Mouse (Mus musculus) liver, embryonic 15.5 days (tissue): ENCODE measurements around the gene Ncoa3. TPM values are rescaled to one million over a fixed set of nuclear protein-coding genes. Genes with fewer than 3 reads are reported as not detected.

Experiments
- ATAC-seq: fragments of 200-750 bp; cut with Nextera tagmentation; 2 replicates; pipeline ENCODE4 v1.8.0; 2017; ENCODE audit warnings: moderate number of reproducible peaks, mild to moderate bottlenecking, moderate library complexity; ENCODE audit not compliant: insufficient read depth
- H3K27ac ChIP-seq: fragments of 300-500 bp; sonication (generic); replicated peaks from 2 replicates; pipeline ENCODE4 v1.5.1; 2015; ENCODE audit warnings: mild to moderate bottlenecking, inconsistent platforms
- H3K27me3 ChIP-seq: fragments of 300-500 bp; sonication (generic); 2 replicates; pipeline ENCODE4 v1.6.1; 2015; ENCODE audit warnings: mild to moderate bottlenecking, inconsistent platforms
- H3K36me3 ChIP-seq: fragments of 300-500 bp; sonication (generic); replicated peaks from 2 replicates; pipeline ENCODE4 v1.6.1; 2015; ENCODE audit warnings: moderate library complexity, mild to moderate bottlenecking, inconsistent platforms
- H3K4me1 ChIP-seq: fragments of 300-500 bp; sonication (generic); replicated peaks from 2 replicates; pipeline ENCODE4 v1.6.1; 2015; ENCODE audit warnings: inconsistent platforms
- H3K4me2 ChIP-seq: fragments of 300-500 bp; sonication (generic); 2 replicates; pipeline ENCODE4 v1.6.1; 2015; ENCODE audit warnings: moderate library complexity, mild to moderate bottlenecking, inconsistent platforms
- H3K4me3 ChIP-seq: fragments of 300-500 bp; sonication (generic); replicated peaks from 2 replicates; pipeline ENCODE4 v1.5.1; 2015; ENCODE audit warnings: mild to moderate bottlenecking, inconsistent platforms
- H3K9ac ChIP-seq: fragments of 300-500 bp; sonication (generic); 2 replicates; pipeline ENCODE4 v1.6.1; 2015; ENCODE audit warnings: moderate library complexity, mild to moderate bottlenecking, inconsistent platforms
- H3K9me3 ChIP-seq: fragments of 300-500 bp; sonication (generic); replicated peaks from 2 replicates; pipeline ENCODE4 v1.6.1; 2016; ENCODE audit warnings: inconsistent platforms
- WGBS: fragments of 180-500 bp; shearing (Covaris S2); methylation state at CpG from one replicate; pipeline ENCODE4 v1.1.7; 2015; ENCODE audit warnings: mixed read lengths; ENCODE audit not compliant: insufficient replicate concordance; 5-methylcytosine and 5-hydroxymethylcytosine counted together
- polyA plus RNA-seq: library from polyadenylated mRNA; unstranded; fragments of >200 nt; fragmentation: Nextera tagmentation; extraction: Ambion mirVana; gene quantifications from 2 replicates; pipeline ENCODE4 v1.2.1, GENCODE M21; 2015

Gene Ncoa3
- polyA plus RNA-seq, 1 experiment from 2014 or later, result 3.5 TPM

DNA sequence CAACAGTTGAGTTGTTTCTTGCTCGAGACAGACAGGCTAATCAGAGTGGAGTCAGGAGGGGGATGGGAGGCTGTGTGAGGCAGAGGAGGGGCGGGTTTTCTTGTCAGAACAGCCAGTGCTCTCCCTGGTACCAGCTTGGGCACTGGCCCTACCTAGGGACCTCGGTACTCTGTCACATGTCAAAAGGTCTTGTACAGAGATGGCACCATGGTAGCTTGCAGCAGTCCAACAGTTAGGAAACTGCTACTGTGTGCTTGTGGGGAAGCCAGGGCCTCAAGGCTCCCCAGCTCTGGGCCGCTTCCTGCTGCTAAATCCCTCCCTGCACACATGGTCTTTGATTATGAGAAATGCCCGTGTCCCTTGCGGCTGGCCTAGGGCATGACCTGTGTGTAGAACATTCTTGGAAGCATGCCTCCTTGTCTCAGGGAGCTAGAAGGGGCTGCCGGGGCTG, 97.7 kb downstream of the Ncoa3 start:
- 0 out of 2 replicates have a peak, but pooled peaks cover 9% of the 10 kb centered on the region for H3K4me1 ChIP-seq
- H3K4me3 ChIP-seq, result no peak overlapping the region
- no peaks in the 10 kb centered on the region for H3K36me3 ChIP-seq
- H3K27me3 ChIP-seq, result no peaks in the 10 kb centered on the region
- H3K4me2 ChIP-seq, result no peak overlapping the region
- 38% methylated on average over 7 of the region's 7 CpGs for WGBS
- ATAC-seq, result no peak
- no peak overlapping the region for H3K27ac ChIP-seq
- no peaks in the 10 kb centered on the region for H3K9me3 ChIP-seq
- no peak overlapping the region for H3K9ac ChIP-seq

DNA sequence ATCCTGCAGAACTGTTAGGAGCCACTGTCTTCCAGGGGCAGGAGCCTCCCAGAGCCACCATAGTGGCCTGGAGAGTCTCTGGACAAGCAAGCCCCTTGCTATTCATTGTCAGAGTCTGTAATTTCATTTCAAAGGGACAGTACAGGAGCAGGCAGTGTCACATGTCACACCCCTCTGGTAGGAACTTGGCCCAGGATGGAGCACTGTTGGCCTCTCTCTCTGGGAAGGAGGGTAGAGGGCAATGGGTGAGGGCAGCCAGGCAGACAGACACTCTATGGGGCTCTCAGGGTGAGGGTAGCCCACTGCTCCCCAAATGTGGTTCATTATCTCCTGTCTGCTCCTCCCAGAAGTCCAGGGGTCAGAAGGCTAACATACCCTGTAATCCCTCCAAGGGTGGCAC, 99.2 kb downstream of the Ncoa3 start:
- no peak overlapping the region for H3K4me2 ChIP-seq
- no peak overlapping the region for H3K4me3 ChIP-seq
- H3K4me1 ChIP-seq, result 0 out of 2 replicates have a peak, but pooled peaks cover 5% of the 10 kb centered on the region
- no peaks in the 10 kb centered on the region for H3K36me3 ChIP-seq
- no peaks in the 10 kb centered on the region for H3K27me3 ChIP-seq
- H3K9ac ChIP-seq, result no peak overlapping the region
- ATAC-seq, result no peak
- no peaks in the 10 kb centered on the region for H3K9me3 ChIP-seq
- no peak overlapping the region for H3K27ac ChIP-seq

GRCm38 (mm10) chr2:166092412-166092811, 100.0 kb downstream of the Ncoa3 start:
- Histone ChIP-seq H3K36me3 (no peaks in the 10 kb centered on the region), H3K9ac (no peak overlapping the region), H3K4me1 (0 out of 2 replicates have a peak, but pooled peaks cover 5% of the 10 kb centered on the region), H3K27me3 (no peaks in the 10 kb centered on the region), H3K4me3 (no peak overlapping the region), H3K9me3 (no peaks in the 10 kb centered on the region), H3K4me2 (no peak overlapping the region), H3K27ac (no peak overlapping the region)
- 58% methylated on average over 6 of the region's 6 CpGs for WGBS
- no peak for ATAC-seq

DNA sequence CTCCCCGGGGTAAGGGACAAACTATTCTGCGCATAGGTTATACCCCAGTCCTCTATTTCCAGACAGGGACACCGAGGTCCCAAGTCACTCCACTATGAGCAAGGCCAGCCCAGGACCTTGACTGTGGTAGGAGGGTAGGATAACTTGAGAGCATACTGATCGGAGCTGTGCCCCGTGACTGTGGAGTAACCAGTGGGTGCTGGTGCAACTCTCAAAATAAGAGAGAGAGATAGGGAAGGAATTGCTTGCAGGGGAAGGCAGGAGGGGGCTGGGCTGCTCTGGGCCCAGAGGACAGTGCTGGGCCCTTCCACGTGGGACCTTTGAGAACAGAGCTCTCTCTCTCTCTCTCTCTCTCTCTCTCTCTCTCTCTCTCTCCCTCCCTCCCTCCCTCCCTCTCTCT, 103.9 kb downstream of the Ncoa3 start:
- Histone ChIP-seq H3K27me3 (no peaks in the 10 kb centered on the region), H3K4me1 (0 out of 2 replicates have a peak, but pooled peaks cover 7% of the 10 kb centered on the region), H3K27ac (no peak overlapping the region), H3K36me3 (no peaks in the 10 kb centered on the region), H3K4me3 (no peak overlapping the region), H3K4me2 (no peak overlapping the region), H3K9me3 (no peaks in the 10 kb centered on the region), H3K9ac (no peak overlapping the region)
- ATAC-seq, result no peak
- WGBS, result 69% methylated on average over 6 of the region's 6 CpGs

GRCm38 (mm10) chr2:166096834-166097233, 104.4 kb downstream of the Ncoa3 start:
- 0 out of 2 replicates have a peak, but pooled peaks cover 4% of the 10 kb centered on the region for H3K4me1 ChIP-seq
- no peaks in the 10 kb centered on the region for H3K9me3 ChIP-seq
- H3K4me2 ChIP-seq, result no peak overlapping the region
- no peaks in the 10 kb centered on the region for H3K27me3 ChIP-seq
- no peak overlapping the region for H3K27ac ChIP-seq
- WGBS, result 82% methylated on average over 1 of the region's 1 CpGs
- H3K36me3 ChIP-seq, result no peaks in the 10 kb centered on the region
- no peak for ATAC-seq
- no peak overlapping the region for H3K9ac ChIP-seq
- no peak overlapping the region for H3K4me3 ChIP-seq

DNA sequence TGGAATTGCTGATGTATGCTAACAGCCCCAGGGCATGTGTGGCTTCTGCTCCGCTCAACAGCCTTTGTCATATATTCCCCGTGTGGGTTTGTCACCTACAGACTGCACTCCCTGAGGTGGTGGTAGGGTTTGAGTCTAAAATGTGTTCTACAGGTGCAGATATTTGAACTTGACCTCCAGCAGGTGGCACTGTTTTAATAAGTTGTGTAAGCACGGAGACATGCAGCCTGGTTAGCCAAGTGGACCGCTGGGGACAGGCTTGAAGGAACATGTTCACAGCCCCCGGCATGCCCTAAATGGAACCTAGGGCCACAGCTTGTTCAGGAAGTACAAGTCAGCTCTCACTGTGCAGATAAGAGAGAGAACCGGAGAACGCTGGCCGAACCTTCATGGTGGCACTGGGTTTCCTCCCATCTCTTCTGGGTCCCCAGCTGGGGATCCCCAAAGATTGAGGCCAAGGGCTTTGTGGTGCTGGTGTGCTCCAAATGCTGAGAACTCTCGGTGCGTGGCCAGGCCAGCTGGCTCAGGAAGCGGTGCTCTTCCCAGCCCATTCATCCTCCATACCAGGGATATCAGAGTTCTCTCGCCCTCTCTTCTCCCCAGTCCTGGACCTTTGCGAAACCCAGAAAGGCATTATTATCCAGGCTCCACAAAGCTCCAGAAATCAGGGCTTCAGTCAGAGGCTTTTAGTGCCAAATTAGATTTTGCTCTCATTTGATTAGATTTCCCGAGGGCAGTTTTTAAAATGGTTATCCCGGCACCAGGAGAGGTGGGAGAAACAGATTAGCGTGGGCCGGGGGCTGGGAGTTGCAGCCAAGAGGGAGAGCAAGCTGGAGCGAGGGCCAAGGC, 105.2 kb downstream of the Ncoa3 start:
- H3K36me3 ChIP-seq, result no peaks in the 10 kb centered on the region
- no peak overlapping the region for H3K27ac ChIP-seq
- ATAC-seq, result no peak
- H3K4me1 ChIP-seq, result 0 out of 2 replicates have a peak, but pooled peaks cover 3% of the 10 kb centered on the region
- no peaks in the 10 kb centered on the region for H3K27me3 ChIP-seq
- 63% methylated on average over 18 of the region's 18 CpGs for WGBS
- H3K9ac ChIP-seq, result no peak overlapping the region
- H3K4me2 ChIP-seq, result no peak overlapping the region
- no peaks in the 10 kb centered on the region for H3K9me3 ChIP-seq
- no peak overlapping the region for H3K4me3 ChIP-seq

- Histone ChIP-seq H3K9me3 (no peaks in the 10 kb centered on the region), H3K4me3 (no peak overlapping the region), H3K27ac (no peak overlapping the region), H3K4me1 (0 out of 2 replicates have a peak, but pooled peaks cover 3% of the 10 kb centered on the region), H3K36me3 (no peaks in the 10 kb centered on the region), H3K27me3 (no peaks in the 10 kb centered on the region), H3K9ac (no peak overlapping the region), H3K4me2 (no peak overlapping the region)
- ATAC-seq, result no peak
- 68% methylated on average over 15 of the region's 15 CpGs for WGBS
Measured at GRCm38 (mm10) chr2:166098292-166098933, 106.0 kb downstream of the Ncoa3 start.

GRCm38 (mm10) chr2:166100309-166101262, 108.2 kb downstream of the Ncoa3 start:
- no peak for ATAC-seq
- Histone ChIP-seq H3K4me1 (0 out of 2 replicates have a peak, but pooled peaks cover 3% of the 10 kb centered on the region), H3K9ac (no peak overlapping the region), H3K36me3 (no peaks in the 10 kb centered on the region), H3K4me3 (no peak overlapping the region), H3K27me3 (no peaks in the 10 kb centered on the region), H3K27ac (no peak overlapping the region), H3K4me2 (no peak overlapping the region), H3K9me3 (no peaks in the 10 kb centered on the region)
- 68% methylated on average over 21 of the region's 21 CpGs for WGBS

- WGBS, result 73% methylated on average over 7 of the region's 7 CpGs
Measured at GRCm38 (mm10) chr2:166102893-166103292, 110.5 kb downstream of the Ncoa3 start.

DNA sequence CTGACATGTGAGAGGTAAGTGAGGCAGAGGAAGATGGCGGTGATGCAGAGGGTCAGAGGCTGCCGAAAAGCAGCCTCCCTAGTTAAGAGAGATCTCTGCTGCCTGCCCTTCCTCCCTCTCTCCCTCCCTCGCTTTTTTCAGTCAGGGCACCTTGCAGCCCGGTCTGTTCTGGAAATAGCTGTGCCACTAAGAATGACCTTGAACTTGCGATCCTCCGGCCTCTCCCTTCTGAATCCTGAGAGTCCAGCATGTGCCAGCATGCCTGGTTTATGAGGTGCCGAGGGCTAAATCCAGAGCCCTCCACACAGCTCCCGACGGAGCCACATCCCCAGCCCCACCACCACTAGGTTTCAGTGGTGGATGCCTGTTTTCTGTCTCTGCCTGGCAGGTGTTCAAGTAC, 113.5 kb downstream of the Ncoa3 start:
- H3K9me3 ChIP-seq, result no peaks in the 10 kb centered on the region
- no peak for ATAC-seq
- no peak overlapping the region for H3K27ac ChIP-seq
- H3K4me1 ChIP-seq, result no peaks in the 10 kb centered on the region
- no peaks in the 10 kb centered on the region for H3K36me3 ChIP-seq
- no peak overlapping the region for H3K4me3 ChIP-seq
- WGBS, result 54% methylated on average over 9 of the region's 9 CpGs
- no peak overlapping the region for H3K4me2 ChIP-seq
- H3K9ac ChIP-seq, result no peak overlapping the region
- H3K27me3 ChIP-seq, result no peaks in the 10 kb centered on the region

More at GRCm38 (mm10) chr2:166102893-166103292, 110.5 kb downstream of the Ncoa3 start:
- 0 out of 2 replicates have a peak, but pooled peaks cover 3% of the 10 kb centered on the region for H3K4me1 ChIP-seq
- no peak overlapping the region for H3K4me2 ChIP-seq
- H3K4me3 ChIP-seq, result no peak overlapping the region
- ATAC-seq, result no peak
- H3K27ac ChIP-seq, result no peak overlapping the region
- no peak overlapping the region for H3K9ac ChIP-seq
- H3K27me3 ChIP-seq, result no peaks in the 10 kb centered on the region
- no peaks in the 10 kb centered on the region for H3K9me3 ChIP-seq
- no peaks in the 10 kb centered on the region for H3K36me3 ChIP-seq
